Mouse (Mus musculus): ENCODE measurements at regions not wholly inside any gene's neighbourhood (a gene's known extent, or its start where the extent isn't known, plus 50 kb on each side); places are given as distances from the start of the nearest gene placed in this dataset.

DNA sequence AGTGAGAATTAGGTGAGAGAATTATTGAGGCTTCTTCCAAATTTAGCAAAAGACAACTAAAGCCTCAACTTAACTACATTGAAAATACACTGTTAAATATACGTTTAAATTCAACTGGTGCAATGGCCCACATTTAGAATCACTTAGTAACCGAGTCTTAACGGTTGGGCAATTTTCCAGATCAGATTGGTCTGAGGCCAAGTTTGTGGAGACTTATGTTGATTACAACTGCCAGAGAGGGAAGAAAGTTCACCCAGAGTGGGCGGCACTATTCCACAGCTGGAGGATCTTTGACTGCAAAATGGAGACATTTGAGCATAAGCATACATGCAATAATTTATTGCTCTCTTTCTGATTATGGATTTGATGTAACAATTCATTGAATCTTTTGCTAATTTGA is 146.5 kb upstream of the Tprg start:
- Histone ChIP-seq H3K9ac (ENCODE audit: low read depth, poor library complexity, severe bottlenecking) (no peak overlapping the region), H3K36me3 (ENCODE audit: control insufficient read depth, insufficient read depth, low read length, poor library complexity, severe bottlenecking) (no peaks in the 10 kb centered on the region), H3K27ac (ENCODE audit: insufficient read depth, low read length) (no peak overlapping the region), H3K4me3 (ENCODE audit: low read depth, low read length) (no peak overlapping the region), H3K9me3 (replicated peaks; ENCODE audit: control insufficient read depth, insufficient read depth, low read length, poor library complexity, severe bottlenecking) (no peaks in the 10 kb centered on the region), H3K27me3 (ENCODE audit: control insufficient read depth, insufficient read depth, low read length, poor library complexity, severe bottlenecking) (no peaks in the 10 kb centered on the region), H3K4me1 (ENCODE audit: control insufficient read depth, insufficient read depth, low read length) (no peaks in the 10 kb centered on the region)
- TF ChIP-seq EP300 (IDR thresholded peaks at IDR 0.05; ENCODE audit: insufficient read depth, low read depth, low read length) (no peak), POLR2A (IDR thresholded peaks at IDR 0.05; ENCODE audit: insufficient read depth, low read length) (no peak), CTCF (IDR thresholded peaks at IDR 0.05; ENCODE audit: low read depth, low read length) (no peak)

DNA sequence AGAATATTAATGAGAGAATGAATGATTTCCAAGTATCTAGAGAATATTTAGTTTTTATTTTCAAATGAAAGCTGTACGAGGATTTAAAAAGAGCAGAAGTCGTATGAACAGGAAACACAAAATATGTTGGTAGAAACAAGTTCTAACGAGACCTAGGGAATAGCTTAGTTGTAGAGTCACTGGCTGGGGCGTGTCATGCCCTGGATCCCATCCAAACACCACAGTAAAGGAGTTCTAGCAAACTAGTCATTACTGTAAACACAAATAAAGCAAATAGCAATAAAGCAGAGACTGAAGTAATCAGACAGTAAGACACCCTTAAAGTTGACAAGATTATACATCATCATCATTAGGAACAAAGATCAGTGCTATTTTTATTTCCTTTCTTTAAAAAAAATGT is 139.1 kb upstream of the Tprg start:
- no peaks in the 10 kb centered on the region for H3K36me3 ChIP-seq (ENCODE audit: control insufficient read depth, insufficient read depth, low read length, poor library complexity, severe bottlenecking)
- no peak overlapping the region for H3K4me3 ChIP-seq (ENCODE audit: low read depth, low read length)
- TF ChIP-seq POLR2A (IDR thresholded peaks at IDR 0.05; ENCODE audit: insufficient read depth, low read length), result no peak
- TF ChIP-seq EP300 (IDR thresholded peaks at IDR 0.05; ENCODE audit: insufficient read depth, low read depth, low read length), result no peak
- TF ChIP-seq CTCF (IDR thresholded peaks at IDR 0.05; ENCODE audit: low read depth, low read length), result no peak
- no peaks in the 10 kb centered on the region for H3K4me1 ChIP-seq (ENCODE audit: control insufficient read depth, insufficient read depth, low read length)
- H3K9me3 ChIP-seq (replicated peaks; ENCODE audit: control insufficient read depth, insufficient read depth, low read length, poor library complexity, severe bottlenecking), result no peaks in the 10 kb centered on the region
- no peak overlapping the region for H3K27ac ChIP-seq (ENCODE audit: insufficient read depth, low read length)
- H3K9ac ChIP-seq (ENCODE audit: low read depth, poor library complexity, severe bottlenecking), result no peak overlapping the region
- H3K27me3 ChIP-seq (ENCODE audit: control insufficient read depth, insufficient read depth, low read length, poor library complexity, severe bottlenecking), result no peaks in the 10 kb centered on the region

DNA sequence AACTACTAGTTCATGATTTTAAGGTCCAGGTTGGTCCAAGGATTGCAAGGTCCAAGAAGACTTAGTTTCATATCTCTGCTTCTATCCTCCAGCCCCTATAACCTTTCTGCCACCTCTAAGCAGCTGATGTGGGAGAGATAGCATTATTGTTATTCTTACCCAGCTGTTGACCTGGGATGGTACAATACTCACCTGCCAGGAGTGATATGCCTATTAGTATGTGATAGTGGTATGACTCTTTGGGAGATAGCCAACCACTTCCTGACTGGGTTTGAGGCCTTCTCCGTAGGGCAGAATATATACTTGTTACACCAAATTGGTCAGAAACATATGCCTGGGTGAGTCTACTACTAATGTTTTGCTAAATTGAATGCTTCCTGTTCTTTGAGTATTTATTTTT is 137.4 kb upstream of the Tprg start:
- H3K27me3 ChIP-seq (ENCODE audit: control insufficient read depth, insufficient read depth, low read length, poor library complexity, severe bottlenecking), result no peaks in the 10 kb centered on the region
- no peaks in the 10 kb centered on the region for H3K4me1 ChIP-seq (ENCODE audit: control insufficient read depth, insufficient read depth, low read length)
- H3K4me3 ChIP-seq (ENCODE audit: low read depth, low read length), result no peak overlapping the region
- H3K27ac ChIP-seq (ENCODE audit: insufficient read depth, low read length), result no peak overlapping the region
- no peak overlapping the region for H3K9ac ChIP-seq (ENCODE audit: low read depth, poor library complexity, severe bottlenecking)
- no peak for TF ChIP-seq CTCF (IDR thresholded peaks at IDR 0.05; ENCODE audit: low read depth, low read length)
- no peak for TF ChIP-seq POLR2A (IDR thresholded peaks at IDR 0.05; ENCODE audit: insufficient read depth, low read length)
- no peak for TF ChIP-seq EP300 (IDR thresholded peaks at IDR 0.05; ENCODE audit: insufficient read depth, low read depth, low read length)
- H3K36me3 ChIP-seq (ENCODE audit: control insufficient read depth, insufficient read depth, low read length, poor library complexity, severe bottlenecking), result no peaks in the 10 kb centered on the region
- no peaks in the 10 kb centered on the region for H3K9me3 ChIP-seq (replicated peaks; ENCODE audit: control insufficient read depth, insufficient read depth, low read length, poor library complexity, severe bottlenecking)

DNA sequence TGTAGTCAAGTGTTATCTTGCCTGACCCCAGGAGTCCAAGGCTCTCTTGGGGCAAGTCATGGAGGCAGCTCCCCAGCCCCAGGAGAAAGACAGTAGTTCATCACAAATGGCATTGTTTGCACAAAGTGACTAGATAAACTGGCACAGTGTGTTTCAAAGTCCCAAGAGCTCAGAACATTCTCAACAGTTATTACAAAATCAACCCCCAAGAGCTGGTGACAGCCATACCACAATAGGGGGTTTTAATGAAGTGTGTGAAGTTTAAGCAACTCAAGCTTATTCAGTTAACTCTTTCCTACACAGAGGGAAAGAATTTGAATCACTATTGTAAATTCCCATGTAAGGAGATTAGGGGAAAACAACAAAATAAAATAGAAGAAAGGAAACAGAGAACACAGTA is 109.7 kb upstream of the Tprg start:
- Histone ChIP-seq H3K9me3 (replicated peaks; ENCODE audit: control insufficient read depth, insufficient read depth, low read length, poor library complexity, severe bottlenecking) (no peaks in the 10 kb centered on the region), H3K4me3 (ENCODE audit: low read depth, low read length) (no peak overlapping the region), H3K27ac (ENCODE audit: insufficient read depth, low read length) (no peak overlapping the region), H3K4me1 (ENCODE audit: control insufficient read depth, insufficient read depth, low read length) (no peaks in the 10 kb centered on the region), H3K27me3 (ENCODE audit: control insufficient read depth, insufficient read depth, low read length, poor library complexity, severe bottlenecking) (no peaks in the 10 kb centered on the region), H3K36me3 (ENCODE audit: control insufficient read depth, insufficient read depth, low read length, poor library complexity, severe bottlenecking) (no peaks in the 10 kb centered on the region), H3K9ac (ENCODE audit: low read depth, poor library complexity, severe bottlenecking) (no peak overlapping the region)
- no peak for TF ChIP-seq EP300 (IDR thresholded peaks at IDR 0.05; ENCODE audit: insufficient read depth, low read depth, low read length)
- no peak for TF ChIP-seq POLR2A (IDR thresholded peaks at IDR 0.05; ENCODE audit: insufficient read depth, low read length)

DNA sequence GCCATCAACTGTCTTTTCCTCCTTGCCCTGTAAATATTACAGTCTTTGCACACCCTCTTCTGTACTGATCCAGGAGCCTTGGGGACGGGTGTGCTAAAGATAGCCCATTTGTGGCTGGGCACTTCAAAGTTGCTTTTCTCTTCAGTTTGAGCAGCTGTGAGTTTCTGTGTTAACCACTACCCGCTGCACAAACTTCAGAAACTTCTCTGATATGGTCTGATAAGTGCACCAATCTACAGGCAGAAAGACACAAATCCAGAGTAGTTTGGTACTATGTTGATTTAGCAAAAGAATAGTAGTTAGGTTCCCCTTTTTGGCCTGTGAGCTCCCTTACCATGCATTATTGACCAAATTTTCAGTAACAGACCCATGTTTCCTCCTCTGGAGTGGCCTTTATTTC is 108.6 kb upstream of the Tprg start:
- H3K27ac ChIP-seq (ENCODE audit: insufficient read depth, low read length), result no peak overlapping the region
- H3K36me3 ChIP-seq (ENCODE audit: control insufficient read depth, insufficient read depth, low read length, poor library complexity, severe bottlenecking), result no peaks in the 10 kb centered on the region
- H3K9ac ChIP-seq (ENCODE audit: low read depth, poor library complexity, severe bottlenecking), result no peak overlapping the region
- H3K4me3 ChIP-seq (ENCODE audit: low read depth, low read length), result no peak overlapping the region
- H3K27me3 ChIP-seq (ENCODE audit: control insufficient read depth, insufficient read depth, low read length, poor library complexity, severe bottlenecking), result no peaks in the 10 kb centered on the region
- no peaks in the 10 kb centered on the region for H3K4me1 ChIP-seq (ENCODE audit: control insufficient read depth, insufficient read depth, low read length)
- no peak for TF ChIP-seq EP300 (IDR thresholded peaks at IDR 0.05; ENCODE audit: insufficient read depth, low read depth, low read length)
- TF ChIP-seq CTCF (IDR thresholded peaks at IDR 0.05; ENCODE audit: low read depth, low read length), result no peak
- no peak for TF ChIP-seq POLR2A (IDR thresholded peaks at IDR 0.05; ENCODE audit: insufficient read depth, low read length)
- no peaks in the 10 kb centered on the region for H3K9me3 ChIP-seq (replicated peaks; ENCODE audit: control insufficient read depth, insufficient read depth, low read length, poor library complexity, severe bottlenecking)

DNA sequence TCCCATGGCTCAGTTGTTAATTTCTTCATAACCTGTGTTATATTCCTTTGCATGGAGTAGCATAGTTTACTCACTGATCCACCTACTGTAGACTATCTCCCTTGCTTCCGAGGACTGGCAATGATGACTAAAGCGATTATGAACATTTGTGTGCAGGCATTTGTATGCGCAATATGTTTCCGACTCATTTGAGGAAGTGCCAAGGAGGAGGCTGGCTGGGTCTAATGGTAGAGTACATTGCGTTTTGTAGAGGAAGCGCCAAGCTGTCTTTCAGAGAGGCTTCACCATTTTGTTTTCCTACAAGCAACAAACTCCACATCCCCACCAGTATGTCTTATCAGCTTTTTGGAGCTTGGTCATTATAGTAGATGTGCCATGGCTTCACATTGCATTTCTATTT is 104.7 kb upstream of the Tprg start:
- Histone ChIP-seq H3K9ac (ENCODE audit: low read depth, poor library complexity, severe bottlenecking) (no peak overlapping the region), H3K9me3 (replicated peaks; ENCODE audit: control insufficient read depth, insufficient read depth, low read length, poor library complexity, severe bottlenecking) (no peaks in the 10 kb centered on the region), H3K36me3 (ENCODE audit: control insufficient read depth, insufficient read depth, low read length, poor library complexity, severe bottlenecking) (no peaks in the 10 kb centered on the region), H3K4me1 (ENCODE audit: control insufficient read depth, insufficient read depth, low read length) (no peaks in the 10 kb centered on the region), H3K4me3 (ENCODE audit: low read depth, low read length) (no peak overlapping the region), H3K27ac (ENCODE audit: insufficient read depth, low read length) (no peak overlapping the region), H3K27me3 (ENCODE audit: control insufficient read depth, insufficient read depth, low read length, poor library complexity, severe bottlenecking) (no peaks in the 10 kb centered on the region)
- TF ChIP-seq EP300 (IDR thresholded peaks at IDR 0.05; ENCODE audit: insufficient read depth, low read depth, low read length), result no peak
- no peak for TF ChIP-seq POLR2A (IDR thresholded peaks at IDR 0.05; ENCODE audit: insufficient read depth, low read length)
- no peak for TF ChIP-seq CTCF (IDR thresholded peaks at IDR 0.05; ENCODE audit: low read depth, low read length)
